Mouse (Mus musculus) hindbrain, embryonic 11.5 days (tissue): ENCODE measurements around the gene Tkt. TPM values are rescaled to one million over a fixed set of nuclear protein-coding genes. Genes with fewer than 3 reads are reported as not detected.

Experiments
- ATAC-seq: fragments of 200-750 bp; cut with Nextera tagmentation; 2 replicates; pipeline ENCODE4 v1.8.0; 2017; ENCODE audit warnings: mild to moderate bottlenecking, moderate TSS enrichment, moderate library complexity; ENCODE audit not compliant: low FRiP score
- DNase-seq: peaks from one replicate; pipeline ENCODE4 v3.0.0-alpha.2; 2015; ENCODE audit warnings: low spot score
- H3K27ac ChIP-seq: fragments of 300-500 bp; sonication (generic); 2 replicates; pipeline ENCODE4 v1.5.1; 2014; ENCODE audit warnings: mild to moderate bottlenecking, low read depth, low read length
- H3K27me3 ChIP-seq: fragments of 300-500 bp; sonication (generic); 2 replicates; pipeline ENCODE4 v1.6.1; 2014; ENCODE audit warnings: mild to moderate bottlenecking, low read length, moderate library complexity, mixed read lengths; ENCODE audit not compliant: control insufficient read depth, insufficient read depth
- H3K36me3 ChIP-seq: fragments of 300-500 bp; sonication (generic); 2 replicates; pipeline ENCODE4 v1.6.1; 2014; ENCODE audit warnings: mild to moderate bottlenecking, low read length, moderate library complexity, mixed read lengths; ENCODE audit not compliant: control insufficient read depth, insufficient read depth
- H3K4me1 ChIP-seq: fragments of 300-500 bp; sonication (generic); replicated peaks from 2 replicates; pipeline ENCODE4 v1.6.1; 2014; ENCODE audit warnings: low read length, mixed read lengths; ENCODE audit not compliant: control insufficient read depth, insufficient read depth
- H3K4me2 ChIP-seq: fragments of 300-500 bp; sonication (generic); replicated peaks from 2 replicates; pipeline ENCODE4 v1.6.1; 2014; ENCODE audit warnings: mild to moderate bottlenecking, low read depth, low read length
- H3K4me3 ChIP-seq: fragments of 300-500 bp; sonication (generic); 2 replicates; pipeline ENCODE4 v1.5.1; 2014; ENCODE audit warnings: low read depth, low read length
- H3K9ac ChIP-seq: fragments of 300-500 bp; sonication (generic); 2 replicates; pipeline ENCODE4 v1.6.1; 2014; ENCODE audit warnings: low read depth, low read length
- H3K9me3 ChIP-seq: fragments of 300-500 bp; sonication (generic); 2 replicates; pipeline ENCODE4 v1.6.1; 2016; ENCODE audit warnings: low read length; ENCODE audit not compliant: control insufficient read depth
- WGBS: fragments of 180-500 bp; shearing (Covaris S2); extraction: QIAGEN DNeasy Blood & Tissue Kit; methylation state at CpG from one replicate; pipeline ENCODE4 v1.1.7; 2014; 5-methylcytosine and 5-hydroxymethylcytosine counted together
- polyA plus RNA-seq: library from polyadenylated mRNA; unstranded; fragments of >200 nt; fragmentation: Nextera tagmentation; extraction: Ambion mirVana; gene quantifications from 2 replicates; pipeline ENCODE4 v1.2.1, GENCODE M21; 2014

Tkt gene
- polyA plus RNA-seq, 1 experiment from 2014 or later: 65.8 TPM

GRCm38 (mm10) chr14:30548965-30549776 lies 1.0 kb downstream of the Tkt start:
- Histone ChIP-seq H3K9ac (peak overlapping the region; percentile 91), H3K27ac (peak overlapping the region; percentile 82), H3K27me3 (no peaks in the 10 kb centered on the region), H3K4me1 (0 out of 2 replicates have a peak, but pooled peaks cover 9% of the 10 kb centered on the region), H3K4me2 (peak overlapping the region; percentile 72), H3K4me3 (peak overlapping the region; percentile 68), H3K36me3 (no peaks in the 10 kb centered on the region), H3K9me3 (no peaks in the 10 kb centered on the region)
- DNase-seq (peak; percentile 99), ATAC-seq (peak; percentile 96)
- 0% methylated on average over 66 of the region's 69 CpGs for WGBS

GRCm38 (mm10) chr14:30549777-30550149 lies 1.6 kb downstream of the Tkt start:
- peak overlapping the region; percentile 68 for H3K4me3 ChIP-seq
- peak overlapping the region; percentile 91 for H3K9ac ChIP-seq
- 0 out of 2 replicates have a peak, but pooled peaks cover 9% of the 10 kb centered on the region for H3K4me1 ChIP-seq
- H3K27ac ChIP-seq: peak overlapping the region; percentile 82; the same call in 1 of the 2 replicates
- H3K27me3 ChIP-seq: no peaks in the 10 kb centered on the region
- peak overlapping the region; percentile 72 for H3K4me2 ChIP-seq
- no peaks in the 10 kb centered on the region for H3K36me3 ChIP-seq
- DNase-seq (no peak), ATAC-seq (peak; percentile 20; the same call in 1 of the 2 replicates)
- no peaks in the 10 kb centered on the region for H3K9me3 ChIP-seq
- 2% methylated on average over 10 of the region's 10 CpGs for WGBS

GRCm38 (mm10) chr14:30550232-30551070 lies 2.3 kb downstream of the Tkt start:
- no peak overlapping the region for H3K27ac ChIP-seq
- no peaks in the 10 kb centered on the region for H3K36me3 ChIP-seq
- no peaks in the 10 kb centered on the region for H3K9me3 ChIP-seq
- ATAC-seq (no peak), DNase-seq (peak; percentile 12)
- 0 out of 2 replicates have a peak, but pooled peaks cover 9% of the 10 kb centered on the region for H3K4me1 ChIP-seq
- peak overlapping the region; percentile 72 for H3K4me2 ChIP-seq
- H3K4me3 ChIP-seq: peak overlapping the region; percentile 68
- 43% methylated on average over 8 of the region's 8 CpGs for WGBS
- no peaks in the 10 kb centered on the region for H3K27me3 ChIP-seq
- H3K9ac ChIP-seq: peak overlapping the region; percentile 91

- Histone ChIP-seq H3K4me3 (no peak overlapping the region), H3K9ac (no peak overlapping the region)
- 83% methylated on average over 5 of the region's 5 CpGs for WGBS
Measured at GRCm38 (mm10) chr14:30551509-30551908, 3.4 kb downstream of the Tkt start.

GRCm38 (mm10) chr14:30551981-30552380 lies 3.8 kb downstream of the Tkt start:
- Histone ChIP-seq H3K27ac (no peak overlapping the region), H3K4me2 (no peak overlapping the region), H3K27me3 (no peaks in the 10 kb centered on the region), H3K4me3 (no peak overlapping the region), H3K36me3 (no peaks in the 10 kb centered on the region), H3K9me3 (no peaks in the 10 kb centered on the region), H3K9ac (no peak overlapping the region), H3K4me1 (0 out of 2 replicates have a peak, but pooled peaks cover 9% of the 10 kb centered on the region)
- WGBS: 94% methylated on average over 2 of the region's 2 CpGs
- DNase-seq: no peak
- ATAC-seq: no peak

More at GRCm38 (mm10) chr14:30551509-30551908, 3.4 kb downstream of the Tkt start:
- Histone ChIP-seq H3K9me3 (no peaks in the 10 kb centered on the region), H3K4me2 (no peak overlapping the region; the same call in 1 of the 2 replicates), H3K4me1 (0 out of 2 replicates have a peak, but pooled peaks cover 9% of the 10 kb centered on the region), H3K27ac (no peak overlapping the region), H3K36me3 (no peaks in the 10 kb centered on the region), H3K27me3 (no peaks in the 10 kb centered on the region)
- DNase-seq (no peak), ATAC-seq (no peak)

DNA sequence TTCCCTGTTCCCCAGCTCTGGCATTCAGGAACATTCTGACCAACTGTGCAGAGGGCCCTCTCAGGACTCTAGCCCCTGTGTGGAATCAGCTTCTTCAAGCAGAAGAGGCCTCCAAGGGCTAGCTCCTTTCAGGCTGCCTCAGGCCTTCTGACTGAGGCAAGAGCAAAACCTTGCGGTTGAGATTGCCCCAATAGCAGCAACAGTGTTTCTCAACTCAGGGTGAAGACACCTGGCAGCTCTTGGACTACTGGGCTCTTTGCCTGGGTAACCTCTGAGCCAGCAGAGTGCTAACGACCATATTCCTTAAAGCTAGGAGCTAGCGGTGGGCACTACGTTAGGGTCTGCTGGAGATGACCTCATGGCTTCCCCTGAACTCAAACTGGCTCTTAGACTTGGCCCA lies 5.0 kb downstream of the Tkt start:
- WGBS: 90% methylated on average over 4 of the region's 4 CpGs
- Histone ChIP-seq H3K4me2 (no peak overlapping the region), H3K27ac (no peak overlapping the region), H3K9ac (no peak overlapping the region), H3K4me1 (0 out of 2 replicates have a peak, but pooled peaks cover 7% of the 10 kb centered on the region), H3K9me3 (no peaks in the 10 kb centered on the region), H3K27me3 (no peaks in the 10 kb centered on the region), H3K4me3 (no peak overlapping the region), H3K36me3 (no peaks in the 10 kb centered on the region)
- ATAC-seq (no peak), DNase-seq (no peak)

DNA sequence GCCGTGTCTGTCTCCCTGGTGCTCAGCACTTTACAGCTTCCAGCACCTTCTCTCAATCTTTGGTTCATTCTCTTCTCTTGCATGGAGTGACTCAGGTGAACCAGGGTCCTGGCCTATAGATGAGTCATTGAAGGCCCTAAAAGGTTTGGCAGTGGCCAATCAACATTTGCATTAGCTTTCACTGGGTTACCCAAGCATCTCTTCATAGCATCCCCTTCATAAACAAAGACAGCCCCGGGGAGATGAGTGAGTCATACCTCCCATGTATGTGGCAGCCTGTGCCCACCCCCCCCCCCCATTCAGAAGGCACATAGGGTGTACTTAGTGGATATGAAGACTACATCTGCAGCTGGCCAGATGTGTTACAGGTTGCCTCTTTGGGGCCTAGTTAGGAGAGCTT lies 8.5 kb downstream of the Tkt start:
- ATAC-seq: no peak
- no peaks in the 10 kb centered on the region; the same call in 1 of the 2 replicates for H3K36me3 ChIP-seq
- no peaks in the 10 kb centered on the region for H3K4me1 ChIP-seq
- no peak overlapping the region for H3K4me2 ChIP-seq
- no peak overlapping the region for H3K27ac ChIP-seq
- 95% methylated on average over 2 of the region's 2 CpGs for WGBS
- H3K27me3 ChIP-seq: no peaks in the 10 kb centered on the region
- H3K4me3 ChIP-seq: no peak overlapping the region
- H3K9ac ChIP-seq: no peak overlapping the region
- H3K9me3 ChIP-seq: no peaks in the 10 kb centered on the region
- no peak for DNase-seq

- 89% methylated on average over 9 of the region's 9 CpGs for WGBS
- no peak for DNase-seq
- H3K9ac ChIP-seq: no peak overlapping the region
- H3K4me2 ChIP-seq: no peak overlapping the region
- H3K36me3 ChIP-seq: no peaks in the 10 kb centered on the region; the same call in 1 of the 2 replicates
- no peak overlapping the region for H3K4me3 ChIP-seq
- no peaks in the 10 kb centered on the region for H3K4me1 ChIP-seq
- H3K9me3 ChIP-seq: no peaks in the 10 kb centered on the region
- no peak overlapping the region for H3K27ac ChIP-seq
- H3K27me3 ChIP-seq: no peaks in the 10 kb centered on the region
- ATAC-seq: no peak
Measured at GRCm38 (mm10) chr14:30557730-30558129, 9.6 kb downstream of the Tkt start.
